Mouse (Mus musculus) left cerebral cortex, postnatal 25 days (tissue): ENCODE data around the gene Trim2. TPM values are rescaled to one million over a fixed set of nuclear protein-coding genes. Genes with fewer than 3 reads are reported as not detected.

ENCODE experiments used
- DNase-seq, 2 experiments: peaks; one replicate each; pipeline ENCODE4 v3.0.0; 2022; ENCODE audit warnings: low spot score in 2 of 2, mixed read lengths in 1 of 2
- intact Hi-C: fragments of 180-260 bp; cut with DNase I; formaldehyde crosslinking; loops from one replicate; pipeline ENCODE4 v1.15.1; 2025
- total RNA-seq, 2 experiments: library from RNA; stranded (reverse); gene quantifications; 2 replicates each; pipeline ENCODE4 v1.2.3; 2021

Trim2 gene
- total RNA-seq, 2 experiments from 2014 or later, result 239 to 257 TPM

GRCm38 (mm10) chr3:84264395-84264794 lies 42.3 kb downstream of the Trim2 start:
- intact Hi-C loops, result no loop called here
- no peak for DNase-seq

DNA sequence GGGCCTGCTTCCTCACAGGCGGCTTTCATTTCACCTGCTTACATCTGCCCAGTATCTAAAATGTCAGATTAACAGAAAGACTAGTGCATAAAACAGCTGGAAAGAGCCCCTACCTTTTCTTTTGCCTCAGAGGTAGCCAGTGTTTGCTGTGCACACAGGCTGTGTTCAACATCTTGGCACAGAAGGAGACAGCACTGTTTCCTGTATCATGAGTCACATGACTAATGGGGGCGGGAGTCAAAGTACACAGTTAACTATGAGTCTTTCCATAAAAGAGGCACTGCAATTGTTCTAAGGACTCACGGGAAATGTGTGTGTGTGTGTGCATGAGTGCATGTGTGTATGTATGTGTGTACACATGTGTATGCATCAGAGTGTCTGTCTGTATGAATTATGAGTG lies 43.9 kb downstream of the Trim2 start:
- intact Hi-C loops, result no loop called here
- DNase-seq, result no peak

DNA sequence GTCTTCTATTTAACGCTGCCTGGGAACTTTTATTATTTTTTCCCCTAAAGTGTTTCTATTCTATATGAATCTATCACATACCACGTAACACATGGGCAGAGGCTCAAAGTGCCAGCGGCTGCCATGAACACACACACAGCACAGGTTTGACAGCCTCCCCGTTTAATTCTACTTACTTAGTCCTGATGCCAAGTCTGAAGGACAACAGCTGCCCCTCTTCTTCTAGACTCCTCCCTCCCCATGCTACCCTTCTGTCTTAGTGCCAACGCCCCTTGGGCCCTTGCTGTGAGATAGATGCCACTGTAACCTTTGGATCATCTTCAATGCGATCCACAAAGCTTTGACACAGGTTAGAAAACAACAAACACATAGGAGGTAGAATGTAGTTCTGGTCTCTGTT lies 44.8 kb downstream of the Trim2 start:
- no peak for DNase-seq
- intact Hi-C loops, result no loop called here

- intact Hi-C loops, result no loop called here
- DNase-seq, result no peak
Measured at GRCm38 (mm10) chr3:84260837-84261236, 45.8 kb downstream of the Trim2 start.

DNA sequence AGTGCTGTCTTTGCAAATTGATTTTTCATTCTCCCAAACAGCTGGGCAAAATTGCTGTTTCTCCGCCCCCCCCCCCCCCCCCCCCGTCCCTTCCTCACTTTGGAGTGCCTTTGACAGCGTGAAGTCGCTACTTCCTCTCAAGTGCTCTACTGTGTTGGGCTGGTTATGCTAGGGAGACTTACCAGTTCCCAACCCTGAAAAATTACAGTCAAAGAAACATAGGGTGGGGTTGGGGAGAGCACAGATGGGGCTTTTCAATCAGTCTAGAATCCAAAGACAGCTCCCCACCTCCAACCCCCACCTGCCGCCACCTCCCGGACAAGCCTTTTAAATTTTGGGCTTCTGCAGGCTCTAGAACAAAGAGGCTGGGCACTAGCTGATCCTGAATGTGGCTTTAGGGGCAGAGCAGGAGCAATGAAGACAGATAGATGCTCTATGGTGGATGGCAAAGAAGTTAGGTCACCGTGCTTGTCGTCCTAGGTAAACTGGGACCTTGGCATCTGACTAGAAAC lies 46.6 kb downstream of the Trim2 start:
- no peak for DNase-seq
- intact Hi-C loops, result no loop called here

- peak; percentile 86 to 91 for DNase-seq
- intact Hi-C loops, result loop anchor here (1.0 to 5.0 kb wide), 4 partner anchors 13 to 82 kb away; no protein-coding TSS in a partner anchor
Measured at GRCm38 (mm10) chr3:84259281-84260023, 47.2 kb downstream of the Trim2 start.

GRCm38 (mm10) chr3:84258518-84259031 lies 48.1 kb downstream of the Trim2 start:
- intact Hi-C loops, result loop anchor here (1.0 to 5.0 kb wide), 4 partner anchors 12 to 81 kb away; no protein-coding TSS in a partner anchor
- DNase-seq, result no peak

DNA sequence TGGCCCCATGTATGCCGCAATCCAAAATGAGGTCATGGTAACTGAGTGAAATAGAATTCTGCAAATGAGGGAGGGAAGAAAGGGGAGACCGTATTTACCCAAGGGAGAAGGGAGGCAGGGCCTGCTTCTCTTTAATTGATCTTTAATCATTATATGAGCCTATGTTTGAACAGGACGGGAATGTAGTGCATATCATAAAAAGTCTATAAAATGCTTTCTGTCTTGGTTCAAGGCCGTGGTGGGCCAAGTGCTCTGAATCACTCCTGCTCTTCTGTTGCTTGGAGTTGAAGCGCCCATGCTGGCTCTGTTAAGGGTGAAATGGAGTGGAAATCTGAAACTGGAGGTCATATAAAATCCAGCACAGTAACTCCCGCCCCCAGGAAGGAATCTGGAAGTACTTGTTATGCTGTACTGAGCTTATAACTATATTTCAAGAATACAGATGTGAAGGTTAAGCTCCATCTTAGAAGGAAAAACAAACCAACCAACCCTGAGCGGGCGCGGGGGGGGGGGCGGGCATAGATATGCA lies 48.6 kb downstream of the Trim2 start:
- DNase-seq, result no peak
- intact Hi-C loops, result loop anchor here (2.0 to 5.0 kb wide), 2 partner anchors 47 to 81 kb away; no protein-coding TSS in a partner anchor

- no peak for DNase-seq
- intact Hi-C loops, result no loop called here
Measured at GRCm38 (mm10) chr3:84254520-84254878, 52.2 kb downstream of the Trim2 start.

GRCm38 (mm10) chr3:84253655-84254519 lies 52.8 kb downstream of the Trim2 start:
- DNase-seq, result no peak
- intact Hi-C loops, result no loop called here

- DNase-seq, result peak; percentile 34 to 36
- intact Hi-C loops, result no loop called here
Measured at GRCm38 (mm10) chr3:84252776-84253654, 53.7 kb downstream of the Trim2 start.

GRCm38 (mm10) chr3:84251721-84252120 lies 55.0 kb downstream of the Trim2 start:
- intact Hi-C loops, result no loop called here
- no peak for DNase-seq

GRCm38 (mm10) chr3:84250275-84250674 lies 56.4 kb downstream of the Trim2 start:
- no peak for DNase-seq
- intact Hi-C loops, result no loop called here

- intact Hi-C loops, result no loop called here
- DNase-seq, result no peak
Measured at GRCm38 (mm10) chr3:84247789-84248188, 58.9 kb downstream of the Trim2 start.

- intact Hi-C loops, result loop anchor here (1.0 kb wide), 3 partner anchors 13 to 42 kb away; no protein-coding TSS in a partner anchor
Measured at GRCm38 (mm10) chr3:84246421-84246861, 60.2 kb downstream of the Trim2 start.

GRCm38 (mm10) chr3:84243116-84243515 lies 63.6 kb downstream of the Trim2 start:
- intact Hi-C loops, result no loop called here
- DNase-seq, result no peak

More at GRCm38 (mm10) chr3:84246421-84246861, 60.2 kb downstream of the Trim2 start:
- DNase-seq, result peak; percentile 82 to 99

DNA sequence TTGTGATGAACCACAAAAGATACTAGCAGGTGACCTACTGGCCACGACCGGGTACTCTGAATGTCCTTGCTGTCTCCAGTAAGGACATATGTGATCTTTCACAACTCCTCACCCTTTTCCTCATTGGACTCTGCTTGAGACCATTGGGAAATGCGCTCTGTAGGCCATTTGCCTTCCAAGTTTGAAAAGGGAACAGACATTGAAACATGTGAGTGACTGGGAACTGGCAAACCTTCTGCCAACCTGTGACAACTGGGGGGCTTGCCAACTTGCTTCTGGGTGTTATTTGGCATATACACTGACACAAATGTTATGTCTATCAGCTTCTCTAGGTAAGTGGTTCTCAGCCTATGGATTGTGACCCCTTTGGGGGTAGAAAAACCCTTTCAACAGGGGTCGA lies 64.2 kb downstream of the Trim2 start:
- no peak for DNase-seq
- intact Hi-C loops, result no loop called here

GRCm38 (mm10) chr3:84241098-84241497 lies 65.6 kb downstream of the Trim2 start:
- intact Hi-C loops, result no loop called here
- DNase-seq, result no peak
